Mouse (Mus musculus) neural tube, embryonic 10.5 days (tissue): ENCODE data around the gene Dock4.

ENCODE experiments used
- DNase-seq: peaks from one replicate; pipeline ENCODE4 v3.0.0-alpha.2; 2017; ENCODE audit warnings: low spot score; ENCODE audit errors: extremely low spot score

The Dock4 gene

DNA sequence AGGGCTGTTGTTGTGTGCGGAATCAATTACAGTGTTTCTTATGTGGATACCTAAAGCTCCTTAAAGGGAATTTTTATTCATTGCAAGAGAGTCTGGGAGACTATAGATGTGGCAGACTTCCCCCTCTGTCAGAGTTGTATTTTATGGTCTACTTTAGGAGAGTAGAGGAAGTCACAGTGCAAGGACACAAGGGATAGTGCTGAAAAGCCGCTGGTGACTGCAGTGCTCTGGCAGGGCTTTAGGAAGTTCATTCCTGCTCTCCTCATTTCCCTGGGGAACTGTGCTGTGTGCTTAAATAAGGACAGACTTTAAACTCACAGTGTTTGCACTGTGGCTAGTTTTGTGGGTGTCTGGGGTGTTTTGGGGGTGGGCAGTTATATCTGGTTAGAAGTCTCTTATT lies 118.5 kb downstream of the Dock4 start:
- no peak for DNase-seq

DNA sequence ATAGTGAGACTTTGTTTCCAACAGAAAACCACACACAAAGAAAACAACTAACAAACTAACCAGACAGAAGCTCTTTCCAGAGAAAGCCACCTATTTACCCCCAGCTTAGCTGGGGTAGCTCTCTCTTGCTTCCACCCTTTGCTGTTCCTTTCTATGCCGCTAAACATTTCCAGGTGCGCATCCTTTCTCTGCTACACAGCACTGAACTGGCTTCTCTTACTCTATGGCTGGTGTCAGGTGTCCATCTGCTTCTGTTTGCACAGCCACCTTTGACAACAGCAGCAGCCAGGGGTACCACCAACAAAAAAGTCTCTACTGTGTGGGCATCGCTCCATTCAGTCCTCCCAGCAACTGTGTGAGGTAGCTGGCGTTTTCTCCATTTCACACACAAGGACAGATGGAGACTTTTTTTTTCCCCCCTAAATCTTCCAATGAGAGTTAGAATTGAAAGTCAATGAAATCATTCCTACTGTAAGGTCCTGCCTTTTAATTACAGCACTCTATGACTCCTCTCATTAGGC lies 122.7 kb downstream of the Dock4 start:
- DNase-seq: no peak

DNA sequence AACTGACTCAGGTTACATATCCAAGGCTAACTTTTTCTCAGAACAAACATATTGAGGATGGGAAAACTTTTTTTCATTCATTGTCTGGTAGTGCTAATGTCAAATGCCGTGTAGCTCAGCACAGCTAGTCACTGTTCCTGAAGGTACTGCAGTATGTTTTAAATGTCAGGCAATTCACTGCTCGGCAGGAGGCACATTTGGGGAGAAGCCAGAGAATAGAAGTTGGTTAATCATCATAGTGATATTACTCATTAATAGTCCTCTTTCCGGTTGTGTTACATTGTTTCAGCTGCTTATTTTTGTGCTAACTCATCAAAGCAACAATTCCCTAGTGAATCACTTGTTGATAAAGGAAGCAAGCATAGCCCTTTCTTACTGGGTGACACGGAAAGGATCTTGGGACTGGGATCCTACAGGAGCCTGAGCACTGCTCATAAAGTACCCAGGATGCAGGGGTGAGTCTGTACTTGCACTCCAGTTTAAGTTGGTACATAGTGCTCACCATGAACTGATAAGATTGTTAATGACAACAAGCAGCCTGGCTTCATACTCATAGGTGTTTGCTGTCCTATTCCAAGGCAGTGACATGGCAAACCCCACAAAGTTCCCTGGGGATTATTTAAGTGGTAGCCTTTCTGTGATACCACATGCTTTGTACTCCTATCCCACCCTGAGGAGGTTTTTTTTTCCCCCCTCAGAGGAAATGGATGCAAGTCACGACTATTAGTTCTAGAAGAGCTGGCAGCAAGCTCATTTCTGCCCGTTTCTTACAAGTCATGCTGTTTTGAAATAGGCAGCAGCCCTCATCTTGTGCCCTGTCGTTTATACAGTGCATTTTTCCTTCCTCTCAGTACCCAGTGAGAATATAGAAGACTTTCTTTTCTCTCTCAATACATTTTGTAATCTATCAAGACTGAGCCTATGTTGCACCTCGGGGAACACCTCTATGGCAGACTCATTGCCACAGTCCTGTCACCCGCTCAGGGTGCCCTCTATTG lies 123.5 kb downstream of the Dock4 start:
- DNase-seq: no peak

DNA sequence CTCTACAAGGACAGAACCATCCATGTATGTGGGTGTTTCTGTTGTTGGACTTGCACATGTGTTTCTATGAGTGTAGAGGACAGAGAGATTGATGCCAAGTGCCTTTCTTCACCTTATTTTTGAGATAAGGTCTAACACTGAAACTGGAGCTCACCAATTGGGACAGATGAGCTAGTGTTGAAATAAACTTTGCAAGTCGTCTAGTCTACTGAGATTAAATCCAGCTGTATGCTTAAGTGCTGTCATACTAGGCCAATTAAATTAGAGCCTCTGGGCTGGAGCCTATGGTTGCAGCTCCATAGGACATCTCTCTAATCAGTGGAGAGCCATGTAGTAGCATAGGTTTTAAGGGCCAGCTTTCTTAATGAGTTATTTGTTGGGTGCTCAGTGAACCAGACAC lies 124.5 kb downstream of the Dock4 start:
- DNase-seq: no peak

DNA sequence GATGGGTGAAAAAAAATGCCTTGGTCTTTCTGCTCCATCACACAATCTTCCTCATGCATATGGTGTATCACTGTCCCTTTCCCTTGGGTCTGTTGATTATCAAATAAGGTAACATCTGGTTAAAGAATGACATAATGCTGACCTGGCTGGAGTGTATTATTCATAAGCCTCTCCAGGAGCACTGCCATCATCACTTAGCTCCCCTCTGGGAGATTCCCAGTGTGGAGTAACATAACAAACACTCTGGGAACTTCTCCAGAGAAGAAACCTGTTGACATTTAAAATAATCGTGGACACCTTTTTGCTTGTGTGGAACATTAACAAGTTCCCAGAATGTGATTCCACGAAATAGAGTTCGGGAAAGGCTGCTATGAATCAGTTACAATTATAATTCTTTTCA lies 128.3 kb downstream of the Dock4 start:
- no peak for DNase-seq

DNA sequence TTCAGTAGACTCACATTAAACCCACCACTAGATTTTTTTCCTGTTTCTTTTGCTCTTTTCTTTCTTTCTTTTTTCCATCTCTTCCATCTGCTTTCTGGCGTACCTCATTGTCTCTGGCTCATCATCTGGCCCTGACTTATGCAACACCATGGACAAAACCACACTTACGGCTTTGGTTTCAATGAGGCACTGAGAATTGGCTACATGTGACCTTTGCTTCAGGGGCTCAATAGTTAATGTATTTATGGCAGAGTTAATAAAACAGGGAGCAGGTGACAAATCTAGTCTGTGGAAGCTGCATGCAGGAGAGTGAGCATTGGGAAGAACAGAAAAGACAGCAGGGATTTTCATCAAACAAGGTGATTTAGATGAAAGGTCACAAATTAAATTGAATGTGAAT lies 131.0 kb downstream of the Dock4 start:
- no peak for DNase-seq

DNA sequence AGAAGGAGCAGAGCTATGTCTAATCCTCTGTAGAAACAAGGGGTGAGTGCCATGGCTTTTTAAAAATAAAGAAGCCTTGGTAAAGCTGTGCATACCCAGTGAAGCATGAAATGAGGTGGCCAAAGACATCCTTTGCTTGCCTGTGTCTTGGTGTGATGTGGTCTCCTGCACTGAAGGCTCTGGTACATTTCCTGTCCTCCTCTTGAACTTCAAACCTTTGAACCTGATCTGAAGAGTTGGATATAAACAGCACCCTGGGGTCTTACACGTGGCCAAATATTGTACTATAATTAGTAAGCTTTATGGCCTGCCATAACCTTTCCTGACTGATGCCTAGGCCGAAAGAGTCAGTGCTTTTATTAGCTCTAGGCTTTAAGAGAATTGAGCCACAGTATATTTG lies 134.6 kb downstream of the Dock4 start:
- DNase-seq: no peak

DNA sequence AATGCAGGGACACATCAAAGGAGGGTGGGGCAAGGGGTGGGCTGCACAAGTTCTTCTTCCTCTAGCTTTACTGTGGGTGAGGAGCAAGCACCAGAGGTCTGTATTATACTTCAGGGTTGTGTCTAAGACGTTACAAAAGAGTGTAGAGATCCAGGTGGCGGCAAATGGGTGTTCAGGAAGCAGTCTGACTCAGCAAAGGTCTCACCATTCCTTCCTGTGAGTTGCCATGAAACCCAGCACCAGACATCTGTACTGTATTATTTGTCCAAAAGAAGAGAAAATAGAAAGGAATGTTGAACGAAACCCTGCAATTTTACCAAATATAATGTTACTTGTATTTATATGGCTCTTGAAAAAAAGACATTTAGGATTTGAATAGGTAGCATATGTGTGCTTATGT lies 135.3 kb downstream of the Dock4 start:
- DNase-seq: no peak

DNA sequence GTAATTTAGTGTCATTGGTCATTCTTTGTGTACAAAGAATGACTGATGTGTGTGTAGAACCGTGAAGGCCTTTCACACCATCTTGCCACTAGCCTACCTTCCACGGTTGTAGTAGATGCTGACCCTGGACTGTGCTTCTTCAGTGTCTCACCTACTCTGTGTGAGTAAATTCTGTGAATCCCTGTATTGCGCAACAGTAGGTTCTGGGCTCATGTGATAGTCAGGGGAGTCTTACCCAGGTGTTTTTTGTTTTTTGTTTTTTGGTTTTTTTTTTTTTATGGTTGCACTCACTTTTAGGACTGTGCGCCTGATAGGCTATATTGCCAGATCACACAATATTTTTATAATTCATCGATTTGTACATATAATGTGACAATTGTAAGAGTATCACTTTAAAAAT lies 136.3 kb downstream of the Dock4 start:
- DNase-seq: no peak

DNA sequence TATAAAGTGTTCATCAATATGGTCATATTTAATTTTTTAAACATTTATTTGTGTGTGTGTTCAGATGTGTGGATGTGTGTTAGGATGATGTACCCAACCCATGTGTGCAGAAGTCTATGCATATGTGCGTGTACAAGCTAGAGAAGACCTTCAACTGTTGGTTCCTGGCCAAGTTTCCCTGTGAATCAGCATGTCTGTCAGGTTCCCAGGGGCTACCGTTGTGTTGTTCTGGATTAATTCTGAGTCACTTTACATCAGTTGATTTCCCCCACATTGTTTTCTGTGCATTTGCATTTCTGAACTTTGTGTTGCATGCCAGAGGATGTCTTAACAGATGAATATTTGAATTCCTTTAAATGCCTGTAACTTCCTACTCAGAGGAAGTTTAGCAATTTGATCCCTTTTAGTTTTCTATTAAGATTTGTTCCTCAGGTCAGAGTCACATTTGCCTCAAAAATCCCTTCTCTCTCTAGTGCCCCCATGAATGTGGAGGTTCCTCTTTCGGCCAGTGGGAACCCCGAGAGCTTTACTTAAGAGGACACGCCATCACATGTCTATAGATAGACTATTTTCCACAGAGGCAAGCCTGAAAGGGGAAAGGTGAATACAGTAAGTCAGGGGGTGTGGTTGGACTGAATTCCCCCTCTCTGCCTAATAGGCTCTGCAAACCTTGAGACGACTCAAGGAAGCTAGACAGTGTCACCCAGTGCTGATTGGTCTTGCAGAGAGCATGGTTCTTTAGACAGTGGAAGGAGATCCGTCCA lies 139.0 kb downstream of the Dock4 start:
- DNase-seq: no peak

DNA sequence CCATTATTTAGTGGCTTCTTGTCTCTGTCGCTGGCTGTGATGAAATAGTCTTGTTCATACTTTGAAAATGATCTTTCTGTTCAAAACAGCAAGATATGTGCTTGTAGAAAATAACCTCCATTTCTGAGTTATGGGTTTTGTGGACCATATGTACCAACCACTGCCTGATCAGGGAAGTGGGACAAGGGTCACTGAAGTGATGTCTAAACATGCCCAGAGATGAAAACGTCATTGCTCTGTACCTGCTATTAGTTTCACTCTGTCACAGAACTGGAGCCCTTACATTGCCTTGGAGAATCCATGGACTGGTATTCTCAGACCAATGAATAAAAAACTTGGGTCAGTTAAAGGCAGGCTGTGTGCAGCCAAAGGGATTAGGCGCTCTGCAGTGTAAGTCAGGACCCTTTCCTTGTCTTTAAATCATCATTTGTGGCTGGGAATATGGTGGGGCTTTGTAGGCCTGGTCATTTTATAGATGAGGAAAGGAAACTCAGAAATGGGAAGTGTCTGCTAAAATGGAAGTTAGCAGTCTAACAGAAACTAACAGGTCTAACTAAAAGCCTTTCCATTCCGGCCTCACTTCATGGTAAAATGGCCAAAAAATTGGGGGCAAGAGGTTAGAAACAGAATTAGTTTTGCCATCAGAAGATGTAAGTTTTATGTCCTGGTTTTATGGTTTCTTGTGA lies 139.8 kb downstream of the Dock4 start:
- DNase-seq: no peak

DNA sequence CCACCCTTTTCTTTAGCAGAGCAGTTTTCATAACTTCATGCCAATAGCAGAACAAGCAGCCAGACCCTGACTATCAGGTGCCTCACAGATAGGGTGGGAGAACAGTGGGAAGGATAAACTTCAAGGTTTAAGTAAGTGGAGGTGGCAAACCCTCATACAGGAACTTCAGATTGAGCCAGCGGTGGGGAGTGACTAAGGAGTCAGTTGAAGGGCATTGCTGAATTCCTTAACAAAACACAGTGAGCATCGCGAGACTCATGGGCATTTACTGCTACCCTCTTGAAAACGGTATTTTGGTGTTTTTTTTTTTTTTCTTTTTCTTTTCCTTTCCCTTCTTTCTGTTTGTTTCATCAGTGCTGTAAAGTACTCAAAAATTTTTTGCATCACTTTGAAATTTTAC lies 148.4 kb downstream of the Dock4 start:
- no peak for DNase-seq

DNA sequence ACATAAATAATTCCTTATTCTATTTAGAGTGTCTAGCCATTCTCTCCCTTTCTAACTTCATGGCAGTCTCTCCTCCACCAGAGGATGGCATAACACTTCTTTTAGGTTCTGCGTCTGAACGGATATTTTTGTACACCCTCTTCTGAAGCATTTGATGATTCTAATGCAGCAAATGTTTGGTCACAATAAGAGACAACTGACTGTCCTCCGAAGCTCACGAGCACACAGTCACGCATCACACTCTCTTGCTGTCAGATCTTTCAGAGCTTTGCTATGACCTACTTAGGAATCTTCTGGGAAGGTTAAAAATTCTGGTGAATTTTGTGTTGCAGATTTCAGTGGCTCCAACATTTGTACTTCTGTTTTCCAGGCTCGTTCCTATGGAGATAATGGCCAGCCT lies 149.7 kb downstream of the Dock4 start:
- DNase-seq: no peak

DNA sequence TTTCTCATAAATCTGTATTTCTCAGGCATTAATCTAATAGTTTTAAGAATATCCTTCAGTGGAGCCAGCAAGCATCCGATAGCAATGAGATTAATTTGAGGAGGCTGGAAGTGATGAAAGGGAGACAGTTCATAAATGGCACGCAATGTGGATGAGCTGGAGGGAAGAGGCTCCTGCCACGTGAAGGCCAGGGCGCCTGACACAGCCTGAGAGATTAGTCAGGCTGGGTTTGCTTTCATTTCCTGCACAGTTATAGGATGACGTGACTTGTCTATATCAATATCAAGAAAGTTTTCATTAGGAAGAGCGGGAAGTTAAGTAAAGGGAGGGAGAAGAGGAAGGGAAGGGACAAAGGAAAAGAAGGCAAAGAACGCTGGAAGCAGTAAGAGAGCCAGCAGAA lies 150.3 kb downstream of the Dock4 start:
- no peak for DNase-seq

DNA sequence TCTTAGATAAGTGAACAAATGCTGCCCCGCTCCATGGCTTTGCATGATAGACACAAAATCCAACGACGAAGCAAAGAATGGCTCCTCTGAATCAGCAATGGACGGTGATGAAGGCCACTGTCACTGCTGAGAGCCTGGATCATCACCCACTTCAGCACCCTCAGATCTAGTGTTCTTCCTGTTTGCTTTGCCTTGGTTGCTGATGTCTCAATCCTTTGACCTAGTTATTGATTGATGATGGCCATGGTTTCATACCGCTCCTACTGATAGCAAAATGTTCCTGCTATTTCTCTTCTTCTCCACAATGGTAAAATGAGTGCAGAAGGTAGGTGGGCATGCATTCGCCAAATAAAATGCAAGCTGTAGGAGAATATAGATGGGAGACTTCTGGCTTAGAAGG lies 150.7 kb downstream of the Dock4 start:
- DNase-seq: no peak

DNA sequence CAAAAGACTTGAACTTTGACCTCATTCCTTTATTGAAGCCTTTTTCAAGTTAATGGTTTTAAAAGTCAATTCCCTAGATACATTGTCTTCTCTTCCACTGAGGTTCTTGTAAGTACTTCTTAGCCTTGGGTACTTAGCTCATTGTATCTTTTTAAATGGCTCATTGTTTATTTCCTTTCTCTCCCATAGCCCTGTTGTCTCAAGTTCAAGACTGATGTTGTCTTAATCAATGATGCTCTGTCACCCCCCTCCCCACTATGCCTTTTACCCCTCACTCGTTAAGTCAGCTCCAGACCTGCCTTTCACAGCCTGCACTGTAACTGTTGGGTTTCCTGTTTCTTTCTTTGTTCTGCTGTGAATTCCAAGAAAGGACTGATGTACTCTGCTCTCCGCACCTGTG lies 154.2 kb downstream of the Dock4 start:
- no peak for DNase-seq

DNA sequence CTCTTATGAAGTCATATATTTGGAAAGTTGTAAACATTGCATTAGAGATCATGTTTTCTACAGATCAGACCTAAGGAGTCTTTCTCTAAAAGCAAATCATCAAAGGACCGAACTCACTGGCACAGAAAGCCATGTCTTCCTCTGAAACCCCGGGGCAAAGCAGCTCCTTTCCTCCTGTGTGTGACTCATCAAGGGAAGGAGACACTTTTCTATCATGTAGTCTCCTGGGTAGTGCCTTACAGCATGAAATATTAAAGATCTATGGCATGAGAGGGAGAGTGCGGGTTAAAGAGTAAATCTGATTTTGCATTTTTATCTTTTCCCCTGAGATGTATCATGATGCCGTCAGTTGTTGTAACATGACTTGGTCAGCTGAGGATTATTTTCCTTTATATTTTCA lies 159.8 kb downstream of the Dock4 start:
- DNase-seq: no peak

DNA sequence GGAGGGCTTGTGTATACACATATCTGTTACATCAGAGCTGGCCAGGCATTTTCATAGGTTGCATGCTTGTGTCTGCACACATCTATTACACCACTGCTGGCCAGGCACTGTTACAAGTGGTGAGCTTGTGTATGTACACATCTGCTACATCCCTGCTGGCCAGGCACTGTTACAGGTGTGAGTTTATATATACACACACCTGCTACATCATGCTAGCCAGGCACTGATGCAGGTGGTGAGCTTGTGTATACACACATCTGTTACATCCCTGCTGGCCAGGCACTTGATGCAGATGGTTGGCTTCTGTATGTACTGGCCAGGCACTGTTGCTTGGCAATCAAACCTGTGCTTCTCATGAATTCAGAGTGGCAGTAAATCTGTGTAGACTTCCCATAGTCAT lies 177.2 kb downstream of the Dock4 start:
- DNase-seq: no peak

DNA sequence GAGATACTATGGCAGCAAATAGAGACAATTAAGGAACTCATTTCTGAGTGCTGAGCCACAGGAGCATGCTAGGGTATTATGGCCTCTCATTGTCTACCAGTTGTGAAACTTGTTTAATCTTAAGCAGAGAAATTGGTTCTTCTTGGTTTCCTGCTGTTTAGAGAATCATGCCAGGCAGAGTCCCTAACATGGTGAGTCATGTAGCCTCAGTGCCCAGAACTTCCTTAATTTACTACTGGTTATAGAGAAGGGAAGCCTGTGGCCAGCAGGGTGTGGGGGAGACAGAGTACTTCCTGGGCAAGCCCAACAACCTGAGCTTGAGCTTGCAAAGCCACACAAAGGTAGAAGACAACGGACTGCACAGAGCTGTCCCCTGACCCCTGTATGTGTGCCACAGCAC lies 180.8 kb downstream of the Dock4 start:
- no peak for DNase-seq

DNA sequence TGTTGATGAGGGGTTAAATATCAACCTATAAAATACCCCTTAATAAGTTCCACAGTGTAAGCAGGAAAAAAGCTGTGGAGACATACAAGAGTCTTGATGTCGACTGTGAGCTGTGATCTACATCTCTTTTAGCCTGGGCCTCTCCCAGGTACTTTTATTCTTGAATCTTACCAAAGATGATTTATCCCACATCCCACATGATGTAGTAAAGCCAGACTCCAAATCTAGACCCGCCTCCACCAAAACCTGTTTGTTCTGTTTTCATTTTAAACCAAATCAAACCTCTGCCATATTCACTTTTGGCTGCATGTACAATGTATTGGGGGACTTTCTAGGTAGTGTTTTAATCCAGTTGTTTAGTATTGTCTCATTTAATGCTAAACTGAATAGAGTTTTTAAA lies 187.5 kb downstream of the Dock4 start:
- no peak for DNase-seq

DNA sequence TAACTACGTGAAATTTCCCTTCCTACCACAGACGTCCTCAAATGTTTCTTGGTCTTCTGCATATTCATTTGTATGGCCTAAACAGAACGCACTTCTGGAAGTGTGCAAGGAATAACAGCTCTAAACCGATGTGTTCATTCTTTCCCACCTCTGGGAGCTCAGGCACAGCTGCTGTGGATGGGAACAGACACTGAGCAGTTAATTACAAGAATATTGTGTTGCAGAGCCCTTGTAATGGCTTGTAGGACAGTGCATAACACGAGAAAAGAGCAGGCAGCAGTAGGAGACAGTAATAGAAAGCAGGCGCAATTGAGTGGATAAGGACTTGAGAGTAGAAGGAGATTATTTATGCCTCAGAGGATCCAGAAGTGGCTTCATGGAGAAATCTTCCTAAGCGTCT lies 188.4 kb downstream of the Dock4 start:
- no peak for DNase-seq

DNA sequence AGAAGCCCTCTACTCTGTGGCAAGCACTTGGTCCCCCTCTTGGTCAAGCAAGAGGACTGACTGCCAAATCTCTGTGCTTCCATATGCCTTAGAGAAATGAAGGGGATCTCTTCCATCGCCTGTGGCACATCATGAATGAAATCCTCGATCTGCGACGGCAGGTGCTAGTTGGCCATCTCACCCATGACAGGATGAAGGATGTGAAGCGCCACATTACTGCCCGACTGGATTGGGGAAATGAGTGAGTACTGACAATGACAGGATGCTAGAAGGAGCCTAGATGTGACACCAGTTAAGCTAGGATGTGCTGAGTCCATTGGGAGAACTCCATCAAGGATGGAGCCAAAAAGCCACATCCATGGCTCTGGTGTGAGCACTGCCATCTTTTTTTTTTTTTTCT lies 190.2 kb downstream of the Dock4 start:
- no peak for DNase-seq
